Mouse (Mus musculus) liver, embryonic 16.5 days (tissue): ENCODE measurements at regions not wholly inside any gene's neighbourhood (a gene's known extent, or its start where the extent isn't known, plus 50 kb on each side); places are given as distances from the start of the nearest gene placed in this dataset.

Source experiments
- ATAC-seq: fragments of 200-750 bp; cut with Nextera tagmentation; 2 replicates; pipeline ENCODE4 v1.8.0; 2017; ENCODE audit warnings: low read depth, mild to moderate bottlenecking, moderate number of reproducible peaks, moderate library complexity
- H3K27ac ChIP-seq: fragments of 300-500 bp; sonication (generic); 2 replicates; pipeline ENCODE4 v1.5.1; 2014; ENCODE audit warnings: mild to moderate bottlenecking, low read length
- H3K27me3 ChIP-seq: fragments of 300-500 bp; sonication (generic); 2 replicates; pipeline ENCODE4 v1.6.1; 2014; ENCODE audit warnings: low read depth, low read length, mixed read lengths; ENCODE audit not compliant: control insufficient read depth, insufficient read depth
- H3K36me3 ChIP-seq: fragments of 300-500 bp; sonication (generic); 2 replicates; pipeline ENCODE4 v1.6.1; 2014; ENCODE audit warnings: mild to moderate bottlenecking; ENCODE audit not compliant: control insufficient read depth, insufficient read depth
- H3K4me1 ChIP-seq: fragments of 300-500 bp; sonication (generic); 2 replicates; pipeline ENCODE4 v1.6.1; 2014; ENCODE audit warnings: low read depth, low read length, mixed read lengths; ENCODE audit not compliant: control insufficient read depth
- H3K4me2 ChIP-seq: fragments of 300-500 bp; sonication (generic); 2 replicates; pipeline ENCODE4 v1.6.1; 2014; ENCODE audit warnings: low read depth, low read length, mixed read lengths
- H3K4me3 ChIP-seq: fragments of 300-500 bp; sonication (generic); 2 replicates; pipeline ENCODE4 v1.5.1; 2014; ENCODE audit warnings: low read depth, mild to moderate bottlenecking, low read length
- H3K9ac ChIP-seq: fragments of 300-500 bp; sonication (generic); 2 replicates; pipeline ENCODE4 v1.6.1; 2014; ENCODE audit warnings: low read depth, low read length
- H3K9me3 ChIP-seq: fragments of 300-500 bp; sonication (generic); replicated peaks from 2 replicates; pipeline ENCODE4 v1.6.1; 2016; ENCODE audit warnings: low read length; ENCODE audit not compliant: control insufficient read depth
- WGBS: fragments of 180-500 bp; shearing (Covaris S2); extraction: QIAGEN DNeasy Blood & Tissue Kit; methylation state at CpG from one replicate; pipeline ENCODE4 v1.1.7; 2014; ENCODE audit not compliant: insufficient replicate concordance; 5-methylcytosine and 5-hydroxymethylcytosine counted together

DNA sequence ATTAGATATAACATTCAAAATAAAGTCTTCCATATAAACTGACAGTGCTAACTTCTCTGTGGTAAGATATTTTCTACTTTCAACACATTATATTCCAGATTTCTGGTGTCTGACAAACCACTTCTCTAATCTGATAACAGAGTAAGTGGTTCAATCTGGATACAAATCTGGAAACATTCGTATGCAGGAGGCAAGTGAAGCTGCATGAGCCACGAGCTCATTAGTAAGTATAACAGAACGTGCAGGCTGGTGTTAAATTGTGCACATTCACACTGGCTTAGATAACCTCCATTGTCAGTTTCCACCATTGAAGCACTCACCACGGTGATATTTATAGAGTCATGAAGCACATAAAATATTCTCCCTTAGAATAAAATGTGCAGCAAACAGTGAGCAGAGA, 103.9 kb upstream of the Ccdc91 start:
- H3K27me3 ChIP-seq = no peaks in the 10 kb centered on the region
- no peaks in the 10 kb centered on the region for H3K9me3 ChIP-seq
- no peak overlapping the region for H3K4me3 ChIP-seq
- H3K9ac ChIP-seq = no peak overlapping the region
- H3K27ac ChIP-seq = no peak overlapping the region
- no peaks in the 10 kb centered on the region for H3K4me1 ChIP-seq
- 47% methylated on average over 4 of the region's 4 CpGs for WGBS
- no peak overlapping the region for H3K4me2 ChIP-seq
- ATAC-seq = no peak
- H3K36me3 ChIP-seq = no peaks in the 10 kb centered on the region

DNA sequence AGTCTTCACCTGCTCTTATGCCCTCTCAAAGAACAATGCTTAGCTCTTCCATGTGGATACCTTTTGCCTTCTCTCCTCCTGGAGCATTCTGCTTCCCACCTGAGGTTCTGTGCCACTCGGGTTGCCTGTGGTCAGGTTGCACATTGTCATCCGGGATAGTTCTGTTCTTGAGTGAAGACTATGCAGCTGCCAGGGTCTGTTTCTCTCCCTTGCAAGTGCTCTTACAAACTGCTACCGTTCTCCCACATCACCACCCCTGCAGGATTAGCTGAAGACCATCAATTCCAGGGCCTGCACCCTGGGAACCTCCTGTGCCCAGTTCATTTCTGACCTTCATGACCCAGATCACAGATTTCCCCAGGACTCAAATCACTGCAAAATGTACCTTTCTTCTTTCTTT, 104.3 kb upstream of the Ccdc91 start:
- Histone ChIP-seq H3K9ac (no peak overlapping the region), H3K27ac (no peak overlapping the region), H3K36me3 (no peaks in the 10 kb centered on the region), H3K4me1 (no peaks in the 10 kb centered on the region), H3K27me3 (no peaks in the 10 kb centered on the region), H3K4me3 (no peak overlapping the region), H3K9me3 (no peaks in the 10 kb centered on the region), H3K4me2 (no peak overlapping the region)
- ATAC-seq = no peak
- WGBS = 44% methylated on average over 3 of the region's 3 CpGs

DNA sequence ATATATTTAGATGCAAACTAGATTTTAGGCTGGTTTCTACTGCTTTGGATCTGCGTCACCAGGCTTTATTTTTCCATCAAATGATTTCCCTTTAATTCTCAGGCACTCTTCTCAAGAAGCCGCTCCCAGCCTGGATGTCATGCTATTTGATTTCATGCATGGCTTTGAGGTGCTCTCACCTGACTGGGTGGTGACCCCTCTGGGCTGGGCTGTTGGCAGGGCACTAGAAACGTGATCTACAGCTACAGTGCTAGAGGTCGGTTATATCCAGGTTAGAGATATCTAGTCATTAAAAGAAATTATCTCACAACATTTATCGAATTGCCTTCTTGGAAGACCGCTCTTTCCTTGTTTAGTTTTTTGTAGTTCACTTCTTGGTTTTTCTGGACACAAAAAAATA, 98.9 kb upstream of the Pthlh start:
- no peaks in the 10 kb centered on the region for H3K36me3 ChIP-seq
- H3K4me1 ChIP-seq = no peaks in the 10 kb centered on the region
- no peak overlapping the region for H3K27ac ChIP-seq
- H3K4me2 ChIP-seq = no peak overlapping the region
- H3K4me3 ChIP-seq = no peak overlapping the region
- no peak overlapping the region for H3K9ac ChIP-seq
- H3K27me3 ChIP-seq = no peaks in the 10 kb centered on the region
- 55% methylated on average over 6 of the region's 6 CpGs for WGBS
- ATAC-seq = no peak
- no peaks in the 10 kb centered on the region for H3K9me3 ChIP-seq

DNA sequence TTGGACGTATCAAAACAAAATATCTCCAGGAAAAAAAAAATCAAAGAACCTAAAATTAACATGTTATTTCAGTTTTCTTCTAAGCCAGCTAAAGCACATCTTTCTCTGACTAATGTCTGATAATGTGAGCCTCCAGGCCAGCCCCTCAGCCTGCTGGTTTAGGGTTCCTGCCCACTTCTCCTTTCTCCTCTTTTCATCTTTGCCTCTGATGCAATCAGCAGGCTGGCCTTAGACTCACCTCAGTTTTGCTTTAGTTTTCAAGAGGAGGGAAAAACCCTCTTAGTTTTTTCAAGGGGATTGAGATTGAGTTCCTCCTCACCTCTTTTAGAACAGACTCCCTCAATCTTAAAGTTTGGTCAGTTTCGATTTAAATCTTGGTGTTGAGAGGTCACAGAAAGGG, 93.0 kb upstream of the Pthlh start:
- H3K9ac ChIP-seq = no peak overlapping the region
- WGBS = 61% methylated on average over 2 of the region's 2 CpGs
- H3K4me3 ChIP-seq = no peak overlapping the region
- H3K27me3 ChIP-seq = no peaks in the 10 kb centered on the region
- no peak overlapping the region for H3K27ac ChIP-seq
- H3K36me3 ChIP-seq = no peaks in the 10 kb centered on the region
- no peak for ATAC-seq
- H3K4me1 ChIP-seq = no peaks in the 10 kb centered on the region
- H3K9me3 ChIP-seq = no peaks in the 10 kb centered on the region
- H3K4me2 ChIP-seq = no peak overlapping the region

DNA sequence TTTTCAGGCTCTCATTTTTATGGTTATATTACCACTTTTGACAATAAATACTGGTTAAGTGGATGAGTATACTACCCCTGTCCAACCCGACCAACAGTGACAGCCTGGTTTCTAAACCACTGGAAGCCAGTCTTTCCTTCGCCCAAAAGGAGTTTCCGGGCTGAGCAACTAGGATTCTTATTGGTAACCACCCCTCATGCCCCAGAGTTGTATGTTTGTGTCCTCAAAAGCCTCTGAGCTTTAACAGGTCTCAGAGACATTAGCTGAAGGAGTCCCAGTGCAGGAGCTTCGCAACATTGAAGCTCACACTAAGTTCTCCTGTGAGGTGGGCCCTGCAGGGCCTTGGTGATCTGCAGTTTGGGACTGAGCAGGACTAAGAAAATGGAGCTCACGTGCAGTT, 92.6 kb upstream of the Pthlh start:
- H3K4me2 ChIP-seq = no peak overlapping the region
- no peaks in the 10 kb centered on the region for H3K27me3 ChIP-seq
- H3K4me1 ChIP-seq = no peaks in the 10 kb centered on the region
- no peak overlapping the region for H3K9ac ChIP-seq
- H3K4me3 ChIP-seq = no peak overlapping the region
- H3K36me3 ChIP-seq = no peaks in the 10 kb centered on the region
- 61% methylated on average over 5 of the region's 5 CpGs for WGBS
- H3K27ac ChIP-seq = no peak overlapping the region
- ATAC-seq = no peak
- no peaks in the 10 kb centered on the region for H3K9me3 ChIP-seq

DNA sequence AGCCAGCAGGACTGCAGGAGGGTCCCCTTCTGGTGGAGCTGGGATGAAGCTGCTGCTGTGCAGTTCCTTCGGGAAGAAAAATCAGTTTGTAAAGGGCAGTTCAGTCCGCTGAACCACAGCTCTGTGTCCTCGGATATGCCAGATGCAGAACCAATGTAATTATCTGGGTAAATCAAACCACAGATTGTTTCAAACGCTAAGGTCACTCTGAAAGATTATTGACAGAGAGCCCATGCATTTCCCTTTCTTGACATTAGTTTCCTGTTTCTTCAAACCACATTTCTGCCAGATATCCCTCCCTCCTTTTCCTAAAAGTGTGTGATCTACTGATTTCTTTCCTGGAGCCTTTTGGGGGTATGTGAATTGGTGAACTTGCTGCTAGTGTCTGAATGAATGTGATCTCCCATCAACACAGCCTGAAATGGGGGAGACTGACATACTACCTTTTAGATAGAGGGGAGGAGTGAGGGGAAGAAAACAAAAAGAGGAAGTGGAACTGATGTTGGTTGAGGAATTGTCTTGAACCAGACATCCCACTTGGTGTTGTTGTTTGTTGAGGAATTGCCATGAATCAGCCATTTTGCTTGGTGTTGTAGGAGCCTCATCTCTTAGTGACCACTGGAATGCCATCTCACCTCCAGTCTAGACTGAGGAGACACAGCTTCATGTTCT, 85.7 kb upstream of the Pthlh start:
- Histone ChIP-seq H3K4me1 (no peaks in the 10 kb centered on the region), H3K4me3 (no peak overlapping the region), H3K4me2 (no peak overlapping the region), H3K36me3 (no peaks in the 10 kb centered on the region), H3K27ac (no peak overlapping the region), H3K27me3 (no peaks in the 10 kb centered on the region), H3K9ac (no peak overlapping the region), H3K9me3 (no peaks in the 10 kb centered on the region)
- ATAC-seq = no peak
- WGBS = 4% methylated on average over 4 of the region's 4 CpGs

DNA sequence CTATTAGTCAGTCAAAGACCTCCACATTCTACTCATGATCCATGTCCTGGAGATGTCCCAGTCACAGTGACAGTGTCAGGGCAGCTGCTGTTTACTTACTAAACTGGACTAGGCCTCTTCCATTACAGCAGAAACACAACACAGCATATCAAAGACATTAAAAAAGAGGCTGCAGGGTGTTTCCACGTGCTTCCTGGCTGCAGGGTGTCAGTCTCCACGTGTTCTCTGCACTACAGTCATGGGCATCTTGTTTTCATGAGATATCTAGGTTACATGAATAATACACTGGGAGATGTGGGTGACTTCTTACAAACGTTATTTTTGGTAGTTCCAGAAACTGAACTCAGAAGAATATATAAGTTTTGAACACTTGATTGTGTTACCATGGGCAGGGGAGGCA, 84.6 kb upstream of the Pthlh start:
- WGBS = 39% methylated on average over 3 of the region's 3 CpGs

DNA sequence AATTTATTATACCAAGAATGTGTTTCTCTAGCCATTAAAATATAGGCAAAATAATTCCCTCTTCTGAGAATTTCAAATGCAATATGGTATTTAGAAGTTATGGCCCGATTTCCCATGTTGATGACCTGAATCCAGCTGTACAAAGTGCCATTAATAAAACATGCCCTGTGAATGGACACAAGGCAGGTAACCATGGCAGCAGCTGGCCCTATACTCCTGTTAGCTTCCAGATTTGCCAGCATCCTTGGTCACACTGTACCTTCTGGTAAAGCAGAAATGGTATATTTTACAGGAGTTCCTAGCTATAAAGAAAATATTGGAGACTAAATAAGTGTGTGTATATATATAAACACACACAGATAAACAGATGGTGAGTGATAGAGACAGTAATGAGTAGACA, 77.1 kb upstream of the Pthlh start:
- ATAC-seq = no peak
- Histone ChIP-seq H3K9ac (no peak overlapping the region), H3K4me1 (no peaks in the 10 kb centered on the region), H3K27ac (no peak overlapping the region), H3K36me3 (no peaks in the 10 kb centered on the region), H3K4me3 (no peak overlapping the region), H3K9me3 (no peaks in the 10 kb centered on the region), H3K4me2 (no peak overlapping the region), H3K27me3 (no peaks in the 10 kb centered on the region)
- WGBS = 44% methylated on average over 1 of the region's 1 CpGs

More for the DNA sequence above, 84.6 kb upstream of the Pthlh start:
- no peaks in the 10 kb centered on the region for H3K9me3 ChIP-seq
- H3K27me3 ChIP-seq = no peaks in the 10 kb centered on the region
- no peaks in the 10 kb centered on the region for H3K36me3 ChIP-seq
- ATAC-seq = no peak
- H3K27ac ChIP-seq = no peak overlapping the region
- no peak overlapping the region for H3K9ac ChIP-seq
- no peaks in the 10 kb centered on the region for H3K4me1 ChIP-seq
- no peak overlapping the region for H3K4me3 ChIP-seq
- no peak overlapping the region for H3K4me2 ChIP-seq

DNA sequence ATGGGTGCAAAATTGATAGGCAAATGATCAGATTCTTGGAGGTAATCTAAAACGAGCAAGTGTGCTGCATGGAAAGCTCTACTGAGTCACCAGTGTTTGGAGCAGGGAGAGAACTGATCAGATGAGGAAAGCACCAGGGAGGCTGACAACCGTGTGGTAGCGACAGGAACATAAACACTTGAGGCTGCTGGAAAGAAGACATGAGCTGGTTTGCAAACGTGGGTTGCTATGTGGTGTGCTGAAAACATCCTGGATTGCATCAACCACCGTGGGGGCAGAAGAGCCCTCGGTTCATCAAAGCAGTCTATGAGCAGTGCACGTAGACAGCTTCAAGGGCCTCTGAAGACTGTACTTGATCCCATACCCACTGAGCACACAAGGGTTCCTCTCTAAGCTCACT, 69.0 kb upstream of the Pthlh start:
- 58% methylated on average over 7 of the region's 7 CpGs for WGBS
- ATAC-seq = no peak
- Histone ChIP-seq H3K4me2 (no peak overlapping the region), H3K27ac (no peak overlapping the region), H3K9me3 (no peaks in the 10 kb centered on the region), H3K27me3 (no peaks in the 10 kb centered on the region), H3K4me3 (no peak overlapping the region), H3K4me1 (no peaks in the 10 kb centered on the region), H3K9ac (no peak overlapping the region), H3K36me3 (no peaks in the 10 kb centered on the region)
